ENCODE assay signal across 26 mouse cellular contexts in genomic region chrX:49002892-49003291, GRCm38 (mm10).
"Had no signal": no experiment of that assay in that cellular context is flagged by ENCODE, and none has a peak within 500 bp of the region (broad histone marks: within the 10 kb centered on the region; RNA-seq: fewer than 3 reads in every experiment).

No protein-coding gene starts in this region.

- H3K4me1 ChIP-seq: embryonic facial prominence, embryonic 10.5 days; embryonic facial prominence, embryonic 12.5 days; embryonic facial prominence, embryonic 13.5 days; embryonic facial prominence, embryonic 15.5 days; forebrain, embryonic 10.5 days; forebrain, embryonic 12.5 days; forebrain, embryonic 13.5 days; forebrain, embryonic 15.5 days; heart, embryonic 10.5 days had no signal

- ATAC-seq: forebrain, embryonic 13.5 days; forebrain, embryonic 14.5 days; forebrain, embryonic 15.5 days; forebrain, embryonic 16.5 days; forebrain, postnatal 0 days had no signal

- H3K27ac ChIP-seq: embryonic facial prominence, embryonic 10.5 days; embryonic facial prominence, embryonic 12.5 days; embryonic facial prominence, embryonic 13.5 days; embryonic facial prominence, embryonic 15.5 days; forebrain, embryonic 10.5 days; forebrain, embryonic 12.5 days; forebrain, embryonic 13.5 days; forebrain, embryonic 15.5 days; gastrocnemius, adult 2 months; heart, adult 2 months; heart, embryonic 10.5 days had no signal

- DNase-seq: cerebellum, postnatal 10 days; cerebellum, postnatal 14 days; cerebellum, postnatal 25 days; cerebellum, postnatal 36 days; embryo, embryonic 11 days; forebrain, postnatal 0 days; gastrocnemius, adult 2 months; gastrocnemius, postnatal 10 days; gastrocnemius, postnatal 14 days; gastrocnemius, postnatal 25 days; gastrocnemius, postnatal 36 days; heart, adult 11 months; heart, adult 18-20 months; heart, adult 2 months had no signal

- H3K4me3 ChIP-seq: embryonic facial prominence, embryonic 10.5 days; embryonic facial prominence, embryonic 12.5 days; embryonic facial prominence, embryonic 13.5 days; embryonic facial prominence, embryonic 15.5 days; erythroblast, embryonic 14.5 days; forebrain, embryonic 10.5 days; forebrain, embryonic 12.5 days; forebrain, embryonic 13.5 days; forebrain, embryonic 15.5 days; gastrocnemius, adult 2 months; heart, adult 2 months; heart, embryonic 10.5 days had no signal

- H3K36me3 ChIP-seq: embryonic facial prominence, embryonic 10.5 days; embryonic facial prominence, embryonic 12.5 days; embryonic facial prominence, embryonic 13.5 days; embryonic facial prominence, embryonic 15.5 days; forebrain, embryonic 10.5 days; forebrain, embryonic 12.5 days; forebrain, embryonic 15.5 days; heart, embryonic 10.5 days had no signal

- H3K9ac ChIP-seq: embryonic facial prominence, embryonic 12.5 days; embryonic facial prominence, embryonic 13.5 days; embryonic facial prominence, embryonic 15.5 days; forebrain, embryonic 12.5 days; forebrain, embryonic 13.5 days; forebrain, embryonic 15.5 days; forebrain, postnatal 0 days had no signal

- H3K9me3 ChIP-seq: embryonic facial prominence, embryonic 10.5 days; embryonic facial prominence, embryonic 12.5 days; embryonic facial prominence, embryonic 13.5 days; embryonic facial prominence, embryonic 15.5 days; forebrain, embryonic 10.5 days; forebrain, embryonic 12.5 days; forebrain, embryonic 13.5 days; forebrain, embryonic 15.5 days; heart, embryonic 10.5 days had no signal

- H3K27me3 ChIP-seq: embryonic facial prominence, embryonic 12.5 days; embryonic facial prominence, embryonic 13.5 days; embryonic facial prominence, embryonic 15.5 days; forebrain, embryonic 12.5 days; forebrain, embryonic 13.5 days; forebrain, embryonic 15.5 days had no signal
